Mouse (Mus musculus) testis, adult 2 months (tissue): Measurements from ENCODE around the gene Sap18b.
"Not testable (repeated sequence)": the region's sequence is repeated elsewhere in the genome, so short reads cannot be mapped to it uniquely, and the experiment has no call there.

Experiments
- CTCF ChIP-seq: fragments of 200-500 bp; IDR thresholded peaks from 2 replicates; pipeline ENCODE4 v1.5.1; 2012; ENCODE audit warnings: low read depth, mild to moderate bottlenecking, inconsistent platforms, low read length, moderate library complexity; ENCODE audit not compliant: control insufficient read depth, insufficient read depth, insufficient replicate concordance
- POLR2A ChIP-seq: fragments of 200-500 bp; IDR thresholded peaks from 2 replicates; pipeline ENCODE4 v1.6.1; 2012; ENCODE audit warnings: low read depth, mild to moderate bottlenecking, inconsistent platforms, low read length, moderate library complexity; ENCODE audit not compliant: control insufficient read depth

- not testable (repeated sequence) for TF ChIP-seq POLR2A, CTCF
Observed at GRCm38 (mm10) chr8:95864851-95865250, 39.7 kb downstream of the Sap18b start.
